Mouse (Mus musculus): ENCODE measurements at regions not wholly inside any gene's neighbourhood (a gene's known extent, or its start where the extent isn't known, plus 50 kb on each side); places are given as distances from the start of the nearest gene placed in this dataset.

- WGBS = 87% methylated on average over 1 of the region's 1 CpGs
- Histone ChIP-seq H3K27ac (replicated peaks) (no peak overlapping the region), H3K4me1 (0 out of 2 replicates have a peak, but pooled peaks cover 7% of the 10 kb centered on the region), H3K9ac (replicated peaks) (no peak overlapping the region), H3K9me3 (no peaks in the 10 kb centered on the region), H3K4me3 (no peak overlapping the region), H3K4me2 (replicated peaks) (no peak overlapping the region), H3K36me3 (no peaks in the 10 kb centered on the region), H3K27me3 (peaks cover 13% of the 10 kb centered on the region; the same call in 1 of the 2 replicates)
- no peak for ATAC-seq (replicated peaks)
Observed at GRCm38 (mm10) chr7:111319917-111320316, 237.1 kb upstream of the Eif4g2 start.

GRCm38 (mm10) chr7:111316479-111316990 is 233.7 kb upstream of the Eif4g2 start:
- Histone ChIP-seq H3K27me3 (peaks cover 16% of the 10 kb centered on the region; the same call in 1 of the 2 replicates), H3K27ac (replicated peaks) (no peak overlapping the region), H3K4me1 (0 out of 2 replicates have a peak, but pooled peaks cover 7% of the 10 kb centered on the region), H3K9me3 (0 out of 2 replicates have a peak, but pooled peaks cover under 1% of the 10 kb centered on the region), H3K4me3 (no peak overlapping the region), H3K36me3 (no peaks in the 10 kb centered on the region), H3K9ac (replicated peaks) (no peak overlapping the region), H3K4me2 (replicated peaks) (no peak overlapping the region)
- peak; percentile 58; the same call in 1 of the 2 replicates for ATAC-seq (replicated peaks)
- 12% methylated on average over 2 of the region's 2 CpGs for WGBS

- peaks cover 14% of the 10 kb centered on the region; the same call in 1 of the 2 replicates for H3K27me3 ChIP-seq
- H3K36me3 ChIP-seq = no peaks in the 10 kb centered on the region
- no peak overlapping the region for H3K4me2 ChIP-seq (replicated peaks)
- H3K9ac ChIP-seq (replicated peaks) = no peak overlapping the region
- H3K9me3 ChIP-seq = 0 out of 2 replicates have a peak, but pooled peaks cover 4% of the 10 kb centered on the region
- no peak overlapping the region for H3K27ac ChIP-seq (replicated peaks)
- H3K4me1 ChIP-seq = 0 out of 2 replicates have a peak, but pooled peaks cover 7% of the 10 kb centered on the region
- ATAC-seq (replicated peaks) = no peak
- no peak overlapping the region for H3K4me3 ChIP-seq
- 86% methylated on average over 4 of the region's 4 CpGs for WGBS
Observed at GRCm38 (mm10) chr7:111313921-111314320, 231.1 kb upstream of the Eif4g2 start.

GRCm38 (mm10) chr7:111305196-111305595 is 222.4 kb upstream of the Eif4g2 start:
- no peak overlapping the region for H3K9ac ChIP-seq (replicated peaks)
- peaks cover 9% of the 10 kb centered on the region for H3K4me1 ChIP-seq
- no peak overlapping the region for H3K4me3 ChIP-seq
- H3K27me3 ChIP-seq = 0 out of 2 replicates have a peak, but pooled peaks cover 4% of the 10 kb centered on the region
- no peak overlapping the region for H3K4me2 ChIP-seq (replicated peaks)
- no peak for ATAC-seq (replicated peaks)
- no peaks in the 10 kb centered on the region for H3K36me3 ChIP-seq
- no peaks in the 10 kb centered on the region for H3K9me3 ChIP-seq
- no peak overlapping the region for H3K27ac ChIP-seq (replicated peaks)

DNA sequence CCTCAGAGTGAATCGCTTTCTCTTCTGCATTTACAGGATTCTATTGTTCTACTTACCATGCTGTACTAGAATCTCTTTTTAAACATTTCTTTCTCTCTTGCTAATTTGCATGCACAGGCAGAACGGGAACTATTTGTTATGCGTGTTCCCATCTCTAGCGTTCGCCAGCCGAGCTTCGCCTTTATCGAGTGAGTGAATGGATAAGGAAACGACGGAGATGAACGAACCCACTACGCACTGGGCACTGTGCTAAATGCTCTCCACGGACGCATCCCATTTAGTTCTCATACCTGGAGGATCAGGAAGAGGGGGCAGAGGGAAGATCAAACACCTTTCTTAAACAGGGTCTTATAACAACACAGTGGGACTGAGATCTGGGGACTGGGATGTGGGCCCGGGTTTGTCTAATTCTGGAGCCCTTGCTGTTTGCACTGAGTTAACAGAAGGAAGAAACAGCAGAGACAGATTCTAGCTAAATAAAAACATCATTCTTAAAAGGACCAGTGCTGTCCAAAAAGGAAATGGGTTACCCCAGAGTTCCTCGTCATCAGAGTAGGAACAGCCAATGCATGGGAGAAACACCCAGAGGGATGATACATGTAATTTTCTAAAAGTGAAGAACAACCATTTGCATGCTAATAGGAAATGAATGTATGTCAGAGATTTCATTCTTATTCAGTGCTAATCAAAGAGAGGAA is 219.1 kb upstream of the Eif4g2 start:
- WGBS = 23% methylated on average over 16 of the region's 16 CpGs
- Histone ChIP-seq H3K27ac (replicated peaks) (peak overlapping the region; percentile 83), H3K36me3 (no peaks in the 10 kb centered on the region), H3K9me3 (no peaks in the 10 kb centered on the region), H3K4me2 (replicated peaks) (peak overlapping the region; percentile 36), H3K9ac (replicated peaks) (peak overlapping the region; percentile 25), H3K4me1 (peaks cover 11% of the 10 kb centered on the region), H3K4me3 (no peak overlapping the region), H3K27me3 (no peaks in the 10 kb centered on the region)
- peak; percentile 53 for ATAC-seq (replicated peaks)

GRCm38 (mm10) chr7:111297174-111297902 is 214.5 kb upstream of the Eif4g2 start:
- Histone ChIP-seq H3K27me3 (no peaks in the 10 kb centered on the region), H3K9me3 (no peaks in the 10 kb centered on the region), H3K4me2 (replicated peaks) (no peak overlapping the region), H3K4me1 (peaks cover 11% of the 10 kb centered on the region), H3K9ac (replicated peaks) (no peak overlapping the region), H3K36me3 (no peaks in the 10 kb centered on the region), H3K27ac (replicated peaks) (no peak overlapping the region), H3K4me3 (no peak overlapping the region)
- ATAC-seq (replicated peaks) = no peak
- WGBS = 72% methylated on average over 9 of the region's 9 CpGs

- H3K4me1 ChIP-seq = no peaks in the 10 kb centered on the region
- H3K27ac ChIP-seq (replicated peaks) = no peak overlapping the region
- no peak for ATAC-seq (replicated peaks)
- H3K4me2 ChIP-seq (replicated peaks) = no peak overlapping the region
- 70% methylated on average over 13 of the region's 13 CpGs for whole genome bisulfite sequencing
- no peak overlapping the region for H3K9ac ChIP-seq (replicated peaks)
- no peaks in the 10 kb centered on the region for H3K9me3 ChIP-seq
- H3K4me3 ChIP-seq = no peak overlapping the region
- H3K27me3 ChIP-seq = no peaks in the 10 kb centered on the region
- H3K36me3 ChIP-seq = no peaks in the 10 kb centered on the region
Observed at GRCm38 (mm10) chr7:111283411-111283955, 200.7 kb upstream of the Eif4g2 start.

DNA sequence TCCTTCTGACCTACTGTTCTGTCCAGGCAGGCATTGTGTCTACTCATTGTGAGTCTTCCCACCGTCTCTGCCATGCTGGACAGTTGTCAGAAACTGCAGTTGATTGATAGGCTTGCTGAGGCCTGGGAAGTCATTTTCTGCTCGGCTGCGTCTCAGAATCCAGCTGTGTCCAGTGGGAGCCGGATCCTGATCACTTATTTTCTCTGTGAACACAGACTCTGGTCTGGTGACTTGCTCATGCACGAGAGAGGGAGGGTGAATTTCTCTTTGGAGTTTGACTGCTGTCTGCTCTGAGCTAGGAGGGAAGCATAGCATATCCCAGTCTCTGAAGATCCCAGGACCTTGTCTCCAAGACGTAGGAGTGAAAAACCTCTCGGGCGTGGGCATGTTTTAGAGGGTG is 199.5 kb upstream of the Eif4g2 start:
- H3K36me3 ChIP-seq = no peaks in the 10 kb centered on the region
- ATAC-seq (replicated peaks) = no peak
- H3K4me1 ChIP-seq = no peaks in the 10 kb centered on the region
- no peak overlapping the region for H3K4me3 ChIP-seq
- H3K9me3 ChIP-seq = no peaks in the 10 kb centered on the region
- no peaks in the 10 kb centered on the region for H3K27me3 ChIP-seq
- WGBS = 75% methylated on average over 8 of the region's 8 CpGs
- no peak overlapping the region for H3K27ac ChIP-seq (replicated peaks)
- no peak overlapping the region for H3K9ac ChIP-seq (replicated peaks)
- H3K4me2 ChIP-seq (replicated peaks) = no peak overlapping the region

DNA sequence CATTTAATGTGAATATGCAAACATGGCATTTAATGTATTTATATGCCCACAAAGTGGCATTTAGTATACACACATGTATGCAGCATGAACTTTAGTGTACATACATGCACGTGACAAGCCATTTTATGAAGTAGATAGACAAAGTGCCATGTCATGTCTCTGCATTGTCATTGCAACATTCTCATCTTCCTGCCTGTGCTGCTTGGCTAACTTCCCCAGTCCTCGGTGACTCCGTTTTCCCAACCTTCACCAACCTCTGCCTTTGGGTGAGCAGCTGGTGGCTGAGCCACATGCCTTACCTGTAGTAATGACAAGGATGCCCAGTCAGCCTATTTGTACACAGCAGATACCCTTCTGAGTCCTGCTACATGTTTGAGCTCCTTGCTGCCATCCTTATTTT is 194.9 kb upstream of the Eif4g2 start:
- 93% methylated on average over 3 of the region's 3 CpGs for WGBS
- H3K9ac ChIP-seq (replicated peaks) = no peak overlapping the region
- no peak overlapping the region for H3K27ac ChIP-seq (replicated peaks)
- no peak overlapping the region for H3K4me2 ChIP-seq (replicated peaks)
- no peaks in the 10 kb centered on the region for H3K9me3 ChIP-seq
- H3K4me1 ChIP-seq = no peaks in the 10 kb centered on the region
- ATAC-seq (replicated peaks) = no peak
- no peaks in the 10 kb centered on the region for H3K36me3 ChIP-seq
- H3K4me3 ChIP-seq = no peak overlapping the region
- no peaks in the 10 kb centered on the region for H3K27me3 ChIP-seq

DNA sequence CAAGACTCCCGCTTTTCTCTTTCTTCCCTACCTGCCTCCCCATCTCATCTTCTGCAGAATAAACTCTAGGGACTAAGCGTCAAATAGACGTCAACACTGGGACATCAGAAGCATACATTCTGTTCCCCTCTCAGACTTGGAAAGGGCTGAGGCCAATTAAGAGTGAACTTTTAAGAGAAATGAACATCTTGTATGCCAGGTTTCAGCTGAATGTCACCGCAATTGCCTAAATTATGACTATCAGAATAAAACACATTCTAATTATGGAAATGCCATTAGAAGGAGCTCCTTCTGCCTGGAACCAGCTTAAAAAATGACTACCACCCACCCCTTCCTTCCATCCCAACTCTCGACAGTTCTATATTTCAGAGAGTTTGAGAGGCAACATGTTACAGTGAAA is 191.0 kb upstream of the Eif4g2 start:
- Histone ChIP-seq H3K27me3 (no peaks in the 10 kb centered on the region), H3K4me1 (no peaks in the 10 kb centered on the region), H3K4me3 (no peak overlapping the region), H3K27ac (replicated peaks) (no peak overlapping the region), H3K36me3 (no peaks in the 10 kb centered on the region), H3K9ac (replicated peaks) (no peak overlapping the region), H3K4me2 (replicated peaks) (no peak overlapping the region), H3K9me3 (no peaks in the 10 kb centered on the region)
- 86% methylated on average over 5 of the region's 5 CpGs for WGBS
- no peak for ATAC-seq (replicated peaks)

GRCm38 (mm10) chr7:111270874-111271273 is 188.0 kb upstream of the Eif4g2 start:
- no peak overlapping the region for H3K27ac ChIP-seq (replicated peaks)
- H3K9me3 ChIP-seq = no peaks in the 10 kb centered on the region
- no peaks in the 10 kb centered on the region for H3K4me1 ChIP-seq
- WGBS = 86% methylated on average over 4 of the region's 4 CpGs
- no peaks in the 10 kb centered on the region for H3K27me3 ChIP-seq
- no peak overlapping the region for H3K4me3 ChIP-seq
- H3K9ac ChIP-seq (replicated peaks) = no peak overlapping the region
- no peak for ATAC-seq (replicated peaks)
- H3K36me3 ChIP-seq = no peaks in the 10 kb centered on the region
- H3K4me2 ChIP-seq (replicated peaks) = no peak overlapping the region

DNA sequence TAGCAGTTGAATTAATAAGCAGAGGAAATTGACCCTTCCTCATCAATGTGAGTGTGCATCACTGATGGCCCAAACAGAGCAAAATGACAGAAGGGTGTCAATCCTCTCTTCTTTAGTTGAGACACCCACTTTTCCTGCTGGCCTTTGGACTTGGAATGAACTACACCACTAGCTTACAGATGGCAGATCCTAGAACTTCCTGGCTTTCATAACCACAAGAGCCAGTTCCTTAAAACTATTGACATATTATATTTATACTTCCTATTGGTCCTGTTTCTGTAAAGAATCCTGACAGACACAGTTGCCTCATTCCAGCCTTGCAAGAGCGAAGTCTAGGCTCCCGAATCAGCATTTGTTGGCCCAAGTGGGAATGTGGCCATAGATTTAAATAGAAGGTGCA is 185.4 kb upstream of the Eif4g2 start:
- H3K4me1 ChIP-seq = no peaks in the 10 kb centered on the region
- no peak overlapping the region for H3K9ac ChIP-seq (replicated peaks)
- no peaks in the 10 kb centered on the region for H3K27me3 ChIP-seq
- 93% methylated on average over 2 of the region's 2 CpGs for WGBS
- ATAC-seq (replicated peaks) = no peak
- H3K9me3 ChIP-seq = no peaks in the 10 kb centered on the region
- H3K27ac ChIP-seq (replicated peaks) = no peak overlapping the region
- no peaks in the 10 kb centered on the region for H3K36me3 ChIP-seq
- no peak overlapping the region for H3K4me3 ChIP-seq
- H3K4me2 ChIP-seq (replicated peaks) = no peak overlapping the region

All from forebrain, embryonic 15.5 days (tissue).